Mouse (Mus musculus): ENCODE data around the gene Ndufb8. TPM values are rescaled to one million over a fixed set of nuclear protein-coding genes. Genes with fewer than 3 reads are reported as not detected.

Ndufb8 gene
- polyA plus RNA-seq, 1 experiment from 2014 or later = 485 TPM

DNA sequence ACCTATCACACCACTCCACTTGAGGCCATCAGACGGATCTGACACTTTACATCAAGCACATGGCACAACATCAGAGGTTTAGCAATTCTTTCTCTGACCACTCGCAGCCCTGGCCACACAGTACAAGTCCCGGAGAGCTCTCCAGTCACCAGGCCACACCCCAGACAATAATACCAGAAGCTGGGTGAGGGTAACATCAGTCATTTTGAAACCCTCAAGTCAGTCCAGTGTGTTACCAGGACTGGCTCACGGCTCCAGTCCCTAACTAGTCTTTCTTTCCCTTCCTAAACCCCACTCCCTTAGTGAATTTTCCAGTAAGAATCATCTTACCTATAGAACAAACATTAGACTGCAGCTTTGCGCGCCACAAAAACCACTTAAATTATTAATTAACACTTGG lies 25.2 kb downstream of the Ndufb8 start:
- Histone ChIP-seq H3K4me3 (no peak overlapping the region), H3K4me1 (no peaks in the 10 kb centered on the region), H3K4me2 (no peak overlapping the region), H3K9me3 (no peaks in the 10 kb centered on the region), H3K27me3 (peaks cover 16% of the 10 kb centered on the region), H3K9ac (no peak overlapping the region), H3K36me3 (no peaks in the 10 kb centered on the region), H3K27ac (no peak overlapping the region)
- no peak for ATAC-seq (ENCODE audit: insufficient number of reproducible peaks, insufficient read depth, low FRiP score, low TSS enrichment, low read depth)
- 80% methylated on average over 6 of the region's 6 CpGs for WGBS

DNA sequence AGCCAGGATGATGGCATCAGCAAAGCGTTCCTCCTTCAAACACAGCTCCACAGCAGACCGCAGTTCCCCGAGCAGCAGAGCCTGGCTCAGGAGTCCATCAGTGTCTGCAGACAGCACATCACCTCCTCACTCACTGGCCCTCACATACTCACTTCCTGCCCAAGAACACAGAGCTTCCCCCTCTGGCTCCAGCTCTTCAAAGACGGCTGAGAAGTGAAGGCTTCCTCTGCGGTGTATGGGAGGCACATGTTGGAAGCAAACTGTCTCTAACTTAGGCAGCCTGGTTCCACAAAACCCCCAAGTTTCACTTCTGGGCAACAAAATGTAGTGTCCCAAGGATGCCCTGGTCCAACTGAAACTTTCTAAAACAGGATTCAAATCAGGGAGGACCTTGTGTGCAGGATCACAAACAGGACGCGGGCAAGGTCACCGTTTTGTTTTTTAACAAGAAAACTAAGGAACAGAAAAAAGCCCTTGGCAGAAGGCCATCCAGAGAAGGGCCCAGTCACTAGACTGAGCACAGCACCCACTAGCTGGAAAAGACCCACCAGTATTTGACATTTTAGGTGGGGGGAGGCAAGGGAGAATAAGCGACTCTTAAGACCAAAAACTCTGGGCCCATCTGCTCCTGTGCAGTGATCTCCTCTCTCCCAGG lies 29.6 kb downstream of the Ndufb8 start:
- no peak for ATAC-seq (ENCODE audit: insufficient number of reproducible peaks, insufficient read depth, low FRiP score, low TSS enrichment, low read depth)
- WGBS = 78% methylated on average over 9 of the region's 9 CpGs
- H3K36me3 ChIP-seq = no peaks in the 10 kb centered on the region
- no peaks in the 10 kb centered on the region for H3K9me3 ChIP-seq
- no peak overlapping the region for H3K9ac ChIP-seq
- H3K27me3 ChIP-seq = peaks cover 11% of the 10 kb centered on the region; the same call in 1 of the 2 replicates
- H3K4me1 ChIP-seq = no peaks in the 10 kb centered on the region
- no peak overlapping the region for H3K27ac ChIP-seq
- no peak overlapping the region for H3K4me3 ChIP-seq
- no peak overlapping the region for H3K4me2 ChIP-seq

DNA sequence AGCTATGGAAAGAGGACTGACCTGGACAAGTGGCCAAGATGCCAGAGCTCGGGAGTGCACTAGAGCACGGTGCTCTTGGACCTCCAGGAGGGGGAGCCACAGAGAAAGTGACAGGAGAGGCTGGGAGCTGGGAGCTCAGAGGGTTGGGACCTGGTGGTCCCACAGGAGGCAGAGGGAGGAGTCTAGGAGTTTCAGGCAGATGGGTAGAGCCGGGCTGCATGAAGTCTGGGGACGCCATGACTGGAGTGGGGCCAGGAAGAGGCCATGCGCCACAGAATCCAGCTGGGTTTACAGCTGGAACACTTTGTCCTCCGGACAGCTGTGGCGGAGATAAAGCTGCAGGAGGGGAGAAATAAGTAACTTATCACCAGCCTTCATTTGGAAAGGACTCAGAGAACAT lies 36.1 kb downstream of the Ndufb8 start:
- H3K27me3 ChIP-seq = peaks cover 64% of the 10 kb centered on the region

DNA sequence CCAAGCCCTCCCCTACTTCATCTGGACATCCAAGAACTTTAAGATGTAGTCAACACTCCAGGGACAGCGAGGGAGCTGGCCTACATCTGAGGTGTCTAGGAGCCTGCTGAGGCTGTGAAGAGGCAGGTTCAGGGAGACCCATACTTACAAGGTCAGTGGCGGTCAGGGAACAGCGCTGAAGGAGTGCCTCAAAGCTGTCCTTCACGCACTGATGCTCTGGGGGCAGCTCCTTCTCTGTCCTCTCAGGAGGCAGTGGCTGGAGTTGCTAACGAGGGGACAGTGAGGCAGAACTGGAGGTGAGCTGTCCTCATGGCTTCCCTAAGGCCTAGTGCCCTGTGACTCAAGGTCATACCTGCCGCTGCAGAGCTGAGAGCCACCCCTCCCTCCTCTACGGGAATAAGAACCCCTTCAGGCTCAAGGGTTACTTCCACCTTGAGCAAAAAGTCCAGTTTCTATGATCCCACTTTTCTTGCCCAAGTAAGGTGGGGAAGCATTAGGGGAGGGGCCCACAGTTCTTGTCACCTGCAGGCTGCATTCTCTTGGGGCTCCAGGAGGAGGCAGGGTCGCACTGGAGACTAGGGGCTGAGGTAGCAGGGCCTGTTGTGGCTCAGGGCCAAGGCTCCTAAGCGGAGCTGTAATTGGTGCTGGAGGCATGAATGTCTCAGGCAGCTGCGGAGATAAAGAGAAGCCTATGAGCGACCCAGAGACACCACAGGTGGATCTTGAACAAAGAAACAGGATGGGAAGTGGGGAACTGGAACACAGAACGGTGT lies 37.1 kb downstream of the Ndufb8 start:
- no peak overlapping the region for H3K4me2 ChIP-seq
- H3K9me3 ChIP-seq = no peaks in the 10 kb centered on the region
- ATAC-seq (ENCODE audit: insufficient number of reproducible peaks, insufficient read depth, low FRiP score, low TSS enrichment, low read depth) = no peak
- H3K4me3 ChIP-seq = no peak overlapping the region
- no peak overlapping the region for H3K9ac ChIP-seq
- no peaks in the 10 kb centered on the region for H3K36me3 ChIP-seq
- peaks cover 12% of the 10 kb centered on the region; the same call in 1 of the 2 replicates for H3K4me1 ChIP-seq
- H3K27me3 ChIP-seq = peaks cover 68% of the 10 kb centered on the region
- WGBS = 51% methylated on average over 12 of the region's 12 CpGs
- H3K27ac ChIP-seq = no peak overlapping the region

More for the DNA sequence above, 36.1 kb downstream of the Ndufb8 start:
- peaks cover 11% of the 10 kb centered on the region; the same call in 1 of the 2 replicates for H3K4me1 ChIP-seq
- H3K9me3 ChIP-seq = no peaks in the 10 kb centered on the region
- H3K36me3 ChIP-seq = no peaks in the 10 kb centered on the region
- WGBS = 38% methylated on average over 7 of the region's 7 CpGs
- H3K27ac ChIP-seq = no peak overlapping the region
- H3K9ac ChIP-seq = no peak overlapping the region
- no peak overlapping the region for H3K4me3 ChIP-seq
- no peak for ATAC-seq (ENCODE audit: insufficient number of reproducible peaks, insufficient read depth, low FRiP score, low TSS enrichment, low read depth)
- no peak overlapping the region for H3K4me2 ChIP-seq

DNA sequence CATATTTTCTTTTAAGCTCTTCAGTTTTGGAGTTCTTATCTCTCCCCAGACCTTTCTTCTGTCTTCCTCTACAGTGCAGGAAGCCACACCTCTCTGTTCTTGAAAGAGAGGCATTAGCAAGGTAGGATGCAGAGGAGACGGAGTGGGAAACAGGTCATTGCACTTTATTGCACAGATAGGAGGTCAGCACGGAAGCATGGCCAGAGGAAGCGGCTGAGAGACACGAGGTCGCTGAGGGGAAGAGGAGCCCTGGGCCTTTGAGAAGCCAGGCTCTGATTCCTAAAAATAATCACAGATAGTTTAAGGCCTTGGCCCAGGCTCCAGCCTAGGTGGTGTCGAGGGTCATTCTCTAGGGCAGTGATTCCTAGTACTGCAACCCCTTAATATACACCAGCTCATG lies 39.5 kb downstream of the Ndufb8 start:
- H3K27me3 ChIP-seq = peaks cover 91% of the 10 kb centered on the region
- H3K27ac ChIP-seq = no peak overlapping the region
- H3K4me1 ChIP-seq = peaks cover 27% of the 10 kb centered on the region
- H3K9me3 ChIP-seq = no peaks in the 10 kb centered on the region
- H3K9ac ChIP-seq = no peak overlapping the region
- 47% methylated on average over 6 of the region's 6 CpGs for WGBS
- H3K4me3 ChIP-seq = no peak overlapping the region
- no peak for ATAC-seq (ENCODE audit: insufficient number of reproducible peaks, insufficient read depth, low FRiP score, low TSS enrichment, low read depth)
- H3K36me3 ChIP-seq = no peaks in the 10 kb centered on the region
- no peak overlapping the region for H3K4me2 ChIP-seq

DNA sequence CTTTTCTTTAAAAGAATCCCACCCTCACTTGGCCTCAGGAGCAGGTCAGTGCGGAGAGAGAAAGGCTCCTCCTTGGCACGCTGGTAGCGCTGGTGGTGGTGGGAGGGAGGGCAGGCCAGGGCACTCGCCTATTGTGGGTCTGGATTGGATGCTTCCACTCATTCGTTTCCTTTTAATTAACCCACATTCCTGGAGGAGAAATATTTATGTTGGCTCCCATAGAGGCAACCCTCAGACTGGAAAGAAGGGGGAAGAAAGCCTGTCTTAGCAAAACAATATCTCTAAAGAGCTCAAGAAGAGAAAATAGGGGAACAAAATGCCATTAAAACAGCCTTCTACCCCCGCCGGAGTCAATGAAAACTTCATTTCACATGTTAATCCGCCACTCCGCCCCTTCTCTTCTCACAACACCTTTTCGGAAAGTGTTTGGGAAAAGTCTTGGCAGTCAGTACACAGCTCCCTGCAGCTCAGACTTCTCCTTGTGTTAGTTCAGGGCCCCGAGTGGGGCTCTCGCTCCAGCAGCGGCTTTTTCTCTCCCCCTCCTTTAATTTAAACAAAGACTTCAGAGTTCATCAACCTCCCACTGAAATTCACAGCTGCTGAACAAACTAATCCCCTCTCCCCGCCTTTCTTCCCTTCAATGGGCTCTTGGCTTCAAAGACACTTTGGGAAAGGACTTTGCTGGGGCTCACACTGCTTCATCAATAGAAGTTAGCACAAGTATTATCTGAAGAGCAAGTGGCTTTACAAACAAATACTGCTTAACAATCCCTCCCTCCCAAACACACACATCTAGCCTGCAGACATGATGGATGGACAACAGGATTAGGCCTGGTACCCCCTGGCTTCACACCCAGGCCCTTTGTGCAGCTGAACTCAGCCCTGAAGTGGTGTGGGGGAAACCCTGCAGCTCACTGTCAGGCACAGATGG lies 40.5 kb downstream of the Ndufb8 start:
- no peaks in the 10 kb centered on the region for H3K36me3 ChIP-seq
- peaks cover 30% of the 10 kb centered on the region for H3K4me1 ChIP-seq
- H3K4me2 ChIP-seq = no peak overlapping the region
- no peak for ATAC-seq (ENCODE audit: insufficient number of reproducible peaks, insufficient read depth, low FRiP score, low TSS enrichment, low read depth)
- whole genome bisulfite sequencing = 12% methylated on average over 14 of the region's 14 CpGs
- H3K9me3 ChIP-seq = no peaks in the 10 kb centered on the region
- no peak overlapping the region for H3K4me3 ChIP-seq
- H3K27ac ChIP-seq = no peak overlapping the region
- peaks cover 97% of the 10 kb centered on the region for H3K27me3 ChIP-seq
- H3K9ac ChIP-seq = no peak overlapping the region

DNA sequence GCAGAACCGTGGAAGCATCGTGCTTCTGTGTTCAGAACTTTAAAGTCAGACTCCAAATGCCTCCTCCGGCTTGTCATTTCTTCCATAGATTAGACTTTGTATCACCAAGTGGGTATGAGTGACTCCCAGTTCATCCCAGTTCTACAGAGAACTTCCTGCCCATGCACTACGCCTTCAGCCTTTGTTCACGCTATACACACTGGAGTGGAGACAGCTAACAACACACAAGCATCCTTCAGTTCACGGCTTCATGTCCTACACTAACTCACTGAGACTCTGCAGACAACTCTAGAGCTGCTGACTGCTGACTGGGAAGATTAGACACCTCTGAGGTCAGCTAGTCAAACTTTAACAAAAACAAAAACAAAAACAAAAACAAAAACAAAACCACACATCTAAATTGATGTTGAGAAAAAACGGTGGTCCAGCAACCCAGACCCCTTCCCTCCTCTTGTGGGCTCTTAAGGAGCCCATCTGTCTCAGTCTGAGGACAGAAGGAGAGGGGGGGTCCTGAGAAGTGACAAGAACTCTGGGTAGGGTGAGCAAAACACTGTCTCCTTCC lies 41.2 kb downstream of the Ndufb8 start:
- no peak overlapping the region for H3K27ac ChIP-seq
- WGBS = 18% methylated on average over 7 of the region's 7 CpGs
- H3K4me2 ChIP-seq = no peak overlapping the region
- no peaks in the 10 kb centered on the region for H3K9me3 ChIP-seq
- peaks cover 30% of the 10 kb centered on the region for H3K4me1 ChIP-seq
- no peak overlapping the region for H3K4me3 ChIP-seq
- peaks cover 99% of the 10 kb centered on the region for H3K27me3 ChIP-seq
- ATAC-seq (ENCODE audit: insufficient number of reproducible peaks, insufficient read depth, low FRiP score, low TSS enrichment, low read depth) = no peak
- H3K9ac ChIP-seq = no peak overlapping the region
- no peaks in the 10 kb centered on the region for H3K36me3 ChIP-seq

DNA sequence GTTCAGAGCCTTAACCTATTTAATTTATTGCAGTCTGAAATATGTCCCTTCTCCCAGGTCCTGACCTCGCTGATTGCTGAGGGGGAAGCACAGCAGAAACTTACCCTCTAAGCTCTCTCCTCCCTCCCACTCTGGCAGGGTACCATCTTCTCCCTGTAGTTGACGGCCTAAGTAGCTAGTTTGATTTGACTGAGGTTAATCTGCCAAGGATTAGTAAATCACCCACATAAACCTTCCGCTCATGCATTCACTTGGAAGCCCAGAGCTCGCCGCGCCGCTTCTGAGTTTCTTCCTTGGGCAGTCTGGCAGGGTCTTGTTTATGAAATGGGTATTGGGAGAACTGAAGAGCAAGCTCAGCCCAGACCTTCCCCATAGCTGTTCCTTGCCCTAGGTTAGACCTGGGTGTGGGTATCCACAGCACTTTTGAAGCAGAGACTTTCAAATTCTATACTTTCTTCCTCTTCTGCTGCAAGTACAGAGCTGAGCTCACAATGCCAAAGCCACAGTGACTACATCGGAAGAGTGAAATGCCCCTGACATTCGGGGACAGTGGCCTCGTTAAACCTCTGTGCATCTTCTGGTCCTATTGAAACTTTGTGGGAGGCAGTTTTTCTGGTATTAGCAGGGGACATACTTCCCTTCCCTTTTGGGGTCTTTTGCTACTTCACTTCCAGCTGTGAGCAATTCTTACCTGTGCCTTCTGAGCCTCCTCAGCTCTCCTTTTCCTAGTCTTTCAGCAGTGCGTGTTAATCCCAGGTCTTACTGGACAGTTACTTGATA lies 42.0 kb downstream of the Ndufb8 start:
- no peak overlapping the region for H3K4me3 ChIP-seq
- peaks cover 98% of the 10 kb centered on the region for H3K27me3 ChIP-seq
- H3K27ac ChIP-seq = no peak overlapping the region
- no peaks in the 10 kb centered on the region for H3K36me3 ChIP-seq
- H3K9me3 ChIP-seq = no peaks in the 10 kb centered on the region
- WGBS = 13% methylated on average over 11 of the region's 11 CpGs
- peaks cover 30% of the 10 kb centered on the region for H3K4me1 ChIP-seq
- H3K4me2 ChIP-seq = no peak overlapping the region
- H3K9ac ChIP-seq = no peak overlapping the region
- ATAC-seq (ENCODE audit: insufficient number of reproducible peaks, insufficient read depth, low FRiP score, low TSS enrichment, low read depth) = no peak

DNA sequence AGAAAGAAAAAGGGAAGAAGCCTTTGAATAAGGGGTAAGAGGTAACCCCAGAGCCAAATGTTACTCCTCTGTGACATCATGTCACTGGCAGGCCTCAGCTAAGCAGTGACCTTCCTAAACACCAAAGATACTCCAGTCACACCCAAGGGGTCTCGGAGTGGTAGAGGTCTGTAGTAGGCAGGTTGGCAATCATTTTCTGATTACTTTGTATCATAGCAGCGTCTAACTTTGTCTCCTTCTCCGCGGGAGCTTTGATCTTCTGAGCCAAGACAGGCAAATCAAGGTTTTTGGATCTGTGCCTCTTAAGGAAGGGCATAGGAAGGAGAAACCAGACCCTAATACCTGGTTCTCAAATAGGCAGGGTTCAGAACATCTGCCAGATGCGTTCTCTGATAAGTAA lies 42.6 kb downstream of the Ndufb8 start:
- Histone ChIP-seq H3K4me2 (no peak overlapping the region), H3K27ac (no peak overlapping the region), H3K9me3 (no peaks in the 10 kb centered on the region), H3K9ac (no peak overlapping the region), H3K4me1 (peaks cover 30% of the 10 kb centered on the region), H3K4me3 (no peak overlapping the region), H3K27me3 (peaks cover 97% of the 10 kb centered on the region), H3K36me3 (no peaks in the 10 kb centered on the region)
- no peak for ATAC-seq (ENCODE audit: insufficient number of reproducible peaks, insufficient read depth, low FRiP score, low TSS enrichment, low read depth)
- 20% methylated on average over 5 of the region's 5 CpGs for WGBS

DNA sequence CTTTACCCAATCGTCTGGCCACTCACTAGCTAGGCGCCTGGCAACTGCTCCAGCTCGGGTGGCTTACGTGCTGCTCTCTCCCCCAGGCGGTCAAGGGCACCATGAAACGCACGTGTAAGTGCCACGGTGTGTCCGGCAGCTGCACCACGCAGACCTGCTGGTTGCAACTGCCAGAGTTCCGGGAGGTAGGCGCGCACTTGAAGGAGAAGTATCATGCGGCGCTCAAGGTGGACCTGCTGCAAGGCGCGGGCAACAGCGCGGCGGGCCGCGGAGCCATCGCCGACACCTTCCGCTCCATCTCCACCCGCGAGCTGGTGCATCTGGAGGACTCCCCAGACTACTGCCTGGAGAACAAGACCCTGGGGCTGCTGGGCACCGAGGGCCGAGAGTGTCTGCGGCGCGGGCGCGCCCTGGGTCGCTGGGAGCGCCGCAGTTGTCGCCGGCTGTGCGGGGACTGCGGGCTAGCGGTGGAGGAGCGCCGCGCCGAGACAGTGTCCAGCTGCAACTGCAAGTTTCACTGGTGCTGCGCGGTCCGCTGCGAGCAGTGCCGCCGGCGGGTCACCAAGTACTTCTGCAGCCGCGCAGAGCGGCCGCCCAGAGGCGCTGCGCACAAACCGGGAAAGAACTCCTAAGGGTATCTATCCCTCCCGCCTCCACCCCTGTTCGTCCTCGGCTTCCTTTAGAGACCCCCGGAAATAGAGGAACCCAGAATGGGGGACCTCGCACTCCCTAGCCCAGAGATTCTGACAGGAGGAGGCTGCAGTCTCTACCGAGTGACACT lies 43.6 kb downstream of the Ndufb8 start:
- Histone ChIP-seq H3K4me3 (peak overlapping the region; percentile 47), H3K27me3 (peaks cover 97% of the 10 kb centered on the region), H3K9ac (peak overlapping the region; percentile 55), H3K4me1 (peaks cover 30% of the 10 kb centered on the region), H3K9me3 (no peaks in the 10 kb centered on the region), H3K36me3 (no peaks in the 10 kb centered on the region), H3K4me2 (peak overlapping the region; percentile 88), H3K27ac (no peak overlapping the region)
- ATAC-seq (ENCODE audit: insufficient number of reproducible peaks, insufficient read depth, low FRiP score, low TSS enrichment, low read depth) = no peak
- under 1% methylated on average over 66 of the region's 66 CpGs for WGBS
